Mouse (Mus musculus) thymus, postnatal 4 days (tissue): Measurements from ENCODE around the gene Plekha8.

Experiments
- DNase-seq: peaks from one replicate; pipeline ENCODE4 v3.0.0; 2021

Plekha8 gene

DNA sequence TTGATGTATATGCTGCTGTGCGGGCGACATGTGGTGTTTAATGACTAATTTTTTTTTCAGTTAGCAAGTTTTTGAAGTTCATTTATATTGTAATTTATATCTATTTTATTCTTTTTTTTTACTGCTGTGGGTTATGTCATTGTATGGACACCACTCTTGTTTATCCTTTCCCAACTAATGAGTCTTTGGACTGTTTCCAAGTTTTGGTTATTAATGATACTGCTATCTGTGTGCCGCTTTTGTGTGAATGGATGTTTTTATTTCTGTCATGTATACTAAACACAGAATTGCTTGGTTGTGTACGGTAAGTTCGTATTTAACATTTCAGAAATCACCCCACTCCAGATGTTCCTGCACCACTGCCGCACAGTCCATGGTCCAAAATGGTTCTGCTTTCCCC is 63.0 kb downstream of the Plekha8 start:
- no peak for DNase-seq

DNA sequence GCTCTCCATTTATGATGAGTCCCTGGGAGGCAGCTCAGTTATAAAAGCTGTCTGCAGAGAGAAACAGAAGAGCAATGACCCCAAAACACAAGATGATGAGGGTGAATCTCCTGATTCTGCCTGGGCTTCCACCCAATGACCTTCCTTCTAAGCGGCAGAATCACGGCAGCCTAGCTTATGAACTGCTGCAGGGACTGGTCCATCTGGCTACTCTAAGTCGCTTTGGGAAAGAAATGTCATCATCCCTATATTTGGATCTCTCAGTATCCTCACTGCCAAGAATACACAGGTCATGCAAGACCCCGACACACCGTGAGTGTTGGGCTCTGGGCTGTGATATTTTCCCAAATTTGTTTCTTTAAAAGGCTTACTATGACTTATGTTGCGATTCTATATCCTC is 75.0 kb downstream of the Plekha8 start:
- no peak for DNase-seq

DNA sequence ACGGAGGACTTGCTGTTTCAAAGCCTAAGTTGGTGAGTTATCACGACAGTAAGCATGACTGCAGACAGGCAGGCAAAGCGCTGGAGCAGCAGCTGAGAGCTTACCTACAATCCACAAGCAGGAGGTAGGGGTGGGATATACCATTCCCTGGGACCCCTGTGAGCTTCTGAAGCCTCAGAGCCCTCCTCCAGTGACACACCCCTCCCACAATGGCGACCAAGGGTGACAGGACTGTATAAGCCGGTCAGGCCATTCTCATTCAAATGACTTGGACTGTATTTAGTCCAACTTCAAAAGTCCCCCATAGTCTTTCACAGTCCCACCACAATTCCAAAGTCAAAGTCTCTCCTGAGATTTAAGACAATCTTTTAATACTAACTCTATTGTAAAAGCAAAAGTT is 78.0 kb downstream of the Plekha8 start:
- no peak for DNase-seq

DNA sequence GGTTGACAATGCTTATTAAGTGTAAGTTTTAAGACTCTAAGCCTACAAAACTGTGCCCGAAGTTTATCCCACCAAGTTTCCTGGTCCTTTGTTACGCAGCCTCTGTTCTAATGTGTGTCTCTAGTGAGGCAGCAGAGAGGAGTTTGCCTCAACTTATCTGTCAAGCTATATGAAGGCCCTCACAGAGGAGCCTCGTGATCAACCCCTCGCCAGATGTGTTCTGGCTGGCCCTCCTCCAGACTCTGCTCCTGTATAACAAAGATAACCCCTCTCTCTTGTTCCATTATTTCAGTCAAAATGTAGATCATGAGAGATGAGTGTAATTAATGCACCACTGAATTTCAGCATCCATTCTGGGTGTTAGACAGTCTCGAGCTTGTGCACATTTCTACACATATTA is 84.8 kb downstream of the Plekha8 start:
- DNase-seq: no peak

DNA sequence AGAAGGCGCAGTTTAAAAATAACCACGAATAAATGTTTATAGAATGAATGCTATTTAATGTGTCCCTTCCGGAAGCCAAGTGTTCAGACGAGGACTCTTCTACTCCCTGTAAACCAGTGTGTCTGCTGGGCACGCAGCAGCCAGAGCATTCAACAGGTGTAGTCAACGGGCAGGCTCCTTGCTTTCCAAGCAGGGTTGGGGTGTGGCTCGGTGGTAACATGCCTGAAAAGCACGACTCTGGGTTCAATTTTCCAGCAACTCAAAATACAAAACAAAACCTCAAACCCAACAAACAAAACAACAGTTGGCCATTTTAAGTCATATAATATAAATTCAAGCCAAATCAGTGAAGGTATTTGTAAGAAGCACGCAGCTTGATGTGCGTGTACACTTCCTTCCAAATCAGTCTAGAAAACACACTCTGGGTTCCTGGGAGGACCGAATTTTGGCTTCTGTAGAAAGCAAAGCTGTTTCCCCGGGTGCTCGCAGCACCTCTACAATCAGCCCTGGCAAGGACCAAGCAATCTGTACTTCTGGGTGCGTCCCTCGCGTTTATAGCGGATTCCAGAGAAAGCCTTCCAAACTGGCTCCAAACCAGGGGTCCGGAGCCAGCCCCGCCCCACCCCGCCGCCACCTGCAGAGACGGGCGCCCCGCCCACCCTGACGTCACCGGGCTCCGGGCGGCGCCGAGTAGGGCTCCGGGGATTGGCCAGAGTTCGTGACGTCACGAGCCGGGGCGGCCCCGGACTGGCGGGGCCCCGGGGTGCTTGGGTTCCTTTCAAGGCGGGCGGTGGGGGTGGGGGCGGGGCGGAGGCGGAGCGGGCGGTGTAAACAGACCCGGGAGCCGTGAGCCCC is 86.2 kb downstream of the Plekha8 start, which contains the start of gene Mturn:
Mturn (plus strand) TSS at position 734 of the 855 bp plus-strand sequence.
- peak; percentile 100 for DNase-seq

DNA sequence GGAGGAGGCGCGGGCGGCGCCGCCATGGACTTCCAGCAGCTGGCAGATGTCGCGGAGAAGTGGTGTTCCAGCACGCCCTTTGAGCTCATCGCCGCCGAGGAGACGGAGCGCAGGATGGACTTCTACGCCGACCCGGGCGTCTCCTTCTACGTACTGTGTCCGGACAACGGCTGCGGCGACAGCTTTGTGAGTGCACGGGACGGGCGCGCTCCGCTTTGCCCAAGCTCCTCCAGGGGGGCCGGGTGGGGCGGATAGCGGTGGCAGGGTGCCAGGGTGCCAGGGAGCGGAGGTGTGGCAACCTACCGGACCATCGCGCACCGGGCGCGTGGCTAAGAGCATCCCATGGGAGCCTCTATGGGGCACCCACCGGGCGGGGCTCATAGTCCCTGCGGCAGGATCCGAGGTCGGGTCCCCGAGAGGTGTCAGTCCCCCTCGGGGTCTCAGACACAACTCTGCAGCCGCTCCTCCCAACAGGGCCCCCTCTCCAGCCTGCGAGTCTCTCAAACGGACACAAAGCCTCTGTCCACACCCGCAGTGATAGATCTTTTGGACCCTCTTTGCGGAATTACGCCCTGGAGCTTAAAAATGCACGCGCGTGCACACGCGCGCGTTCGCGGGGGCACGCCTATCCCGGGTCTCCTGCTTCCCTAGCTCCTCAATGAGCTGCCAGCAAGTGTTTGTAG is 87.0 kb downstream of the Plekha8 start:
- DNase-seq: no peak

DNA sequence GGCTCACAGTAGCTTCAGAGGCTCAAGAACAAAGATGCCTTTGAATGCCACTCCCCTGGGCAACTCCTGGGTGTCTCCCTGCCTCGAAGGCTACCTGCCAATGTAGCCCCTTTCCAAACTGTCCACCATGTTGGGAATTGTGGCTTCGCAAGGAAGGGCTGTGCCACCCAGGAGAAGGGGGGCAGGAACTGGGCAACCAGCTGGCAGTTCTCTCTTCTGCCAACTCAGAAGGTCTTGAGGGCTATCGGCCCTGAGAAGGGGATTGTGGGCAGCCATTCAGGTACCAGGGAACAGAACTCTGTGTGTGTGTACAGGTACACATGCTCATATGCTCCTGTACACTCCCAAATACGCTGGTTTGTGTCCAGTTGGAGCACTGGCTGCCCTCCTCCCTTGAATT is 89.2 kb downstream of the Plekha8 start:
- no peak for DNase-seq

DNA sequence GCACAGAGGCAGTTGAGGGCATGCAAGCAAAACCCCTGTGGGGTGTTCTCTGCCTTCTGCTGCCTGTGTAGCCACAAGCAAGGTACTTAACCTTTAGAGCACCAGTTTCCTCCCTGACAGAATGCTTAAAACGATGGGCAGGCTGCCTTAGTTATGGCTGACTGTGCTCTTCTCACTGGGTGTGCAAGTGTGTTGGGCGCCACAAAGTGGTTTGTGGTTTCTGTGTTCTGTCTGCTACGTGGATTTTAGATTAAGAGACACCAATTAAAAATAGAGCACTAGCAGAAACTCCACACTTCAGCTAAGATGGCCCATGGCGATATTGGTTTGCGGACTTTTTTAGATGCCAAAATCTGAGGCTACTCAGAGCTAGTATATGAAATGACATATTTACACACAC is 90.2 kb downstream of the Plekha8 start:
- DNase-seq: peak; percentile 25

DNA sequence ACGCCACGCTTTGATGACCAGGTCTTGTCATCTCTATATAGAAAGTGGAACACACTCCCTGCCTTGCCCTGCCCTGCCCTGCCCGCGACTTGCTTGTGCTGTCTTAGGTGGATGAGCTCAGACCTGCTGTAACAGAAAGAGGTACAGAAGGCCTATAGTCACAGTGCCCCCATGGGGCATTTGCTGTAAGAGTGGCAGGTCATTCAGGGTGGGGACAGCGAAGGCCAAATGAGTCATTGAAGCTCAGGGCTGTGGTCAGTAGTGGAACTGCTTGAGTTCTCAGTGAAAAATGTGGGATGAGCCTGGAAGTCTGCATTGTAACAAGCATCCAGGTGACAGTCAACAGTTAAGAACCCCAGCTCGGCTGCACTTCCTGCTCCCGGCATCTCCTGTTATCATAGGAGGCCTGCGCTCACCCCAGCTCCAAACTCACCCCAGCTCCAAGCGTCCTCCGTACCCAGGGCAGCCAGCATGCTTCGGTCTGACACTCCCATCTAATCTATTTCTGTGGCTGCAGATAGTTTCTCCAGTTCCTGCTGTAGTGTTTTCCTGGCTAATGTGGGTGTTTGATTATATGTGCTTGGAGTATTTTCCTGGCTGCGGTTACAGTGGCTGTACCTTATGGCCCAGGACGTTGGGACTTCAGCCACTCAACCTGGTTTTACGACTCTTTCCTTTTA is 90.9 kb downstream of the Plekha8 start:
- no peak for DNase-seq

DNA sequence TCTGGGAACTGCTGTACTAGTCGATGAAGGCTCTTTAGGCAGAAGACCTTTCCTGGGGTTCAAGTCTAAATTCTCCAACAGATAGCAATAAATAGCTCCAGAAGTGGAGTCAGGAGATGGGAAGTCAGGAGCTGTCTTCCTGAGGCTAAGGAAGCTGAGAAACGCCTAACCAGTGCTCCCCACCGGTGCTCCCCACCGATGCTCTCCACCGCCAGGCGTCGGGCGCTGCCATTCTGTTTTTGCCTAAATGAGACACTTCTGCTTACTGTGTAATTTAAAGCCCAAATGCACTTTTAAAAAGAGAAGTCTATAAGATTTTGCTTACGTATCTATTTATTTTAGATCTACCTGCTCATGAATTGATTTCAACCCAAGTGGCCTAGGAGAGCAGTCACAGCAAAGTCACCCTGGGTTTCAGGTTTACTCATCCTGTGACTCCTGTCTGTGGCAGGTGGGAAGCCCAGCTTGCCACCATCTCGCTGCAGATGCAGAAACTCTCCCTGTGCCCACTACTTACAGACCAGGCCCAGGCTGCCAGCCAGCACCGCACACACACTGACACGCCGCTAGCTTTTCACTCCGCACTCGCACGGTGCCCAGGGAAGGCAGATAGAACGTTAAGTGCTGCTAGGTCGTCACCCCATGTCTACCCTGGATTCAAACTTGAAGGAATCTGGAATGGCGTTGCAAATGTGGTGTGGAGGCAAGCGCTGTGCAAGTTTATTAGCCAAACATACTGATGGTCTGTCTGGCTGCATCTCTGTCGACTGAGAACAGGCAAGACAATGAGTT is 92.2 kb downstream of the Plekha8 start:
- no peak for DNase-seq

DNA sequence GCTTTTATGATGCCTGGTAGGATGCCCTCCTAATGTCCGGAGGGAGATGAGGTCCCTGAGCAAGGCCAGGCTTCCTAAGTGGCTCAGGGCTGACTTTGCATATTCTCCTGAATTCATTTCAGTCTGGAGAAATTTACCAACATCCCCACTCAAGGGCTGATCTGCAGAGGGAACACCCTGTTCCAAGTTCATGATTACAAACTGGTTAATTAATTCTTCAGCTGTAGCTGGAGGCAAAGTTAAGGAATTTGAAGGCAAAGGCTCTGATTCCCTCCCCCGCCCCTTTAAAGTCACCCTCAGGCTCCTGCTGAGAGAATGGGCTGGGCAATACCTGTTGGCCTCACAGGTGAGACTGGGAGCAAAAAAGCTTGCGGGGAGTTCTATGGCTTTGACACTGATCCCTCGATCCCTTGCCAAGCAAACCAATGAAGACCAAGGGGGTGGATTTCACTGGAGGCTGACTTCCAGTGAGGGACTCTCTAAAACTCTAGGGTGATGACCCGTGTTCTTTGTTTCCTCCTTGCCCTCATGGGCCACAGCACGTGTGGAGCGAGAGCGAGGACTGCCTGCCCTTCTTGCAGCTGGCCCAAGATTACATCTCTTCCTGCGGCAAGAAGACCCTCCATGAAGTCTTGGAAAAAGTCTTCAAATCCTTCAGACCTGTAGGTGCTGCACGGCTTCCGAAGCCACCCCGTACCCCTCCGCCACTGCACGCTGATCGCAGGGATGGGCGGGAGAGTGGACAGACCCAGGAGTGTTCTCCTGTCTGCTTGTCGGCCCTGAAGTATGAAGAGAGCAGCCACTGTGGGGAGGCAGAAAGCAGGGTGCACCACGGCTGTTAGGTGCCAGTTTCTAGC is 93.8 kb downstream of the Plekha8 start:
- DNase-seq: no peak

DNA sequence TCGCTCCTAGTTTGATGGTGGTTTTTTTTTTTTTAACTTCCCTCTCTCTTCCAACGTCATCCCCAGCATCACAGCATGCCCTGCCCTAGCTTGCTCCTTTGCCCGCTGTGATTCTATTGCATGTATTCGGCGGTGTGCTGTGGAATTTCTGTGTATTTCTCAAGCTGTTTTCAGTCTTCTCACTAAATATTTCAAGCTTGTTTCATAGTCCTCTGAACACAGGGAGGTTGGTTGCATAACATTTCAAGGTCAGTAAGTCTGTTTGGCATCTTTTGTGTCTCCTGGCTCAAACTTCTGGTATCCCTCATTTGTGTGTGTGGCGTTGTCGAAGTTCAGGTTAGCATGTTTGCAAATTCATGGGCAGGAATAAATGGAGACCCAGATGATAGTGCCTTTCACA is 94.8 kb downstream of the Plekha8 start:
- DNase-seq: no peak

DNA sequence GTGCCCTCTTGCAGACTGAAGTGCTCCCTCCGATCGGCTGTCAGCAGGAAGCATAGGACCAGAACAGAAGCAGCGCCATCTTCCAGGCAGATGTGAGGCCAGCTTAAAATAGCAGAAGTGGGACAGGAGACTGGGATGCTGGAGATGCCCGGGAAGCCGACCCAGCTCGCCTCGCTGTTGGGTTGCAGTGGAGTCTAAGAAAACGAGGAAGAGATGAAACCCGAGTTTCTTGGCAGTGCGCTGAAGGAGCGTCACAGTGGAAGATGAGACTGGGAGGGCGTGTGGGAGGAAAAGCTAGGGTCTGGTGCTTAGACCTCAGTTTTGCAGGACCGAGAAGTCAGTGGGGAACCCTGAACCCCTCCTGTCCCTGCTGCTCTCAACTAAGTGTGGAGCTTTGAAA is 95.9 kb downstream of the Plekha8 start:
- no peak for DNase-seq

DNA sequence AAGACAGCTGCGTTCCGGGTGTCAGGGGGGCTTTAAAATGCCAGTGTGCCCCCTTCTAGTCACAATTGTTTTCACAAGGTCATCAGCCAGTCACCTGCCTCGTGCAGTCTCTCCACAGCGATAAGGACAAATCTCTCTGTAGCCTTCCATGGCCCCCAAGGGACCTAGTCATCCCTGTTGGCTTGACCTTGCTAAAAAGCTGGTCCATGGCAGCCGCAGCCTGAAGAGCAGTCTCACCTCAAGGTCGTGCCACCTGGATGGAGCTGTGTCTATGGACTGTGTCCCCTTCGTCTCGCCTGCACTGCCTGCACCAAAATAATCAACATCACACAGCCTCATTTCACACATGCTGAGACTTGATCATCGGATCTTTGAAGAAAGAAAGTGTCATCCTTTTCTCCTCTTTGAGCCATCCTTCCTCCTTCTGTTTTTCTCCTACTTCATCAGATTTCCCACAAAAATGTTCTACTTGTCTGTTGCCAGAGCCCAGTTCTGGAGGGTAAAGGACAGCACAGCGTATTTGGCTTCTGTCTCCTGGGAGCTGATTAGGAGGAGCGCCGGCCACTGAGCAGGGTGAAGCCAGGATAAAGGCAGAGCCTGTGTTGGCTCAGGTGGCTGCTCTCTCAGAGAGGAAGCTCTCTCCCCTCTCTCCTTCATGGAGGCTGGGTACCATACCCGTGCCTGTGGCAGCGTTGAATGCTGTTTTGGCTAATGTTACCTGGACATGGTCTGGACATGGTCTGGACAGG is 96.6 kb downstream of the Plekha8 start:
- no peak for DNase-seq

DNA sequence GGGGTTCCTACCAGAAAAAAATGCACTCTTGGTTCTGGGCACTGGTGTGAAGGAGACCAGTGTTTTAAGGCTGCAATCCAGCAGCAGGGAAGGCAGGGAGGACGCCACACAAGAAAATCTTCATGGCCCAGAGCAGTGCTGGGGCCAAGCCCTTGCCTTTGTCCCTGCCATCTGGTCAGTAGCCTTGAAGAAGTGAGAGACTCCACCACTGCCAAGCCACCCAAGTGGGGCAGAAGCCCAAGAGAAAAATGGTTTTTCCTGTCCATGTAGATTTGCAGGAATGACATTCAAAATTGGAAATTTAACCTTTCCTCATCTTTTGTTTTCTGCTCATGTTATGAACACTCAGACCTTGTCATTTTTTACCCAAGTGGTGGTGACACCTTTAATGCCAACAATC is 97.3 kb downstream of the Plekha8 start:
- DNase-seq: no peak

DNA sequence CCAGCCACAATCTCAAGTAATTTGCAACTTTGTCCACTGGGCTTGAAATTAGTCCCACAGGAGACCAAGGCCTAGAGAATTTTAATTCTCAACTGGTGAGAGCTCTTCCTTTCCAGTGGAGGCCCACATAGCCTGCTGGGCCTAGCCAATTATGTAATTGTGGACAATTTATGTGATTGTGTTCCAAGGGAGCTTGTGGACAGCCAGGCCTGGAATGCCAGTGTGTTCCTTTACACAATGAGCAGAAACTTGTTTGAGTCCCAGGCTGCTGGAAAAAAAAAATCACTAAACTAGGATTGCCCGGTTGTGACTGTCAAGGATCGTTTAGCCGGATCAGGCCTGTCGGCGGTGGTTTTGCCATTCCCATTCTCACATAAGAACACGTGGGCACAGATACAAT is 98.4 kb downstream of the Plekha8 start:
- no peak for DNase-seq
